Mouse (Mus musculus) urinary bladder, postnatal 25 days (tissue): Measurements from ENCODE around the gene Slc6a20b.
"Not testable (repeated sequence)": the region's sequence is repeated elsewhere in the genome, so short reads cannot be mapped to it uniquely, and the experiment has no call there.

ENCODE experiments used
- DNase-seq: peaks from one replicate; pipeline ENCODE4 v3.0.0; 2022; ENCODE audit warnings: low spot score

Slc6a20b gene

DNA sequence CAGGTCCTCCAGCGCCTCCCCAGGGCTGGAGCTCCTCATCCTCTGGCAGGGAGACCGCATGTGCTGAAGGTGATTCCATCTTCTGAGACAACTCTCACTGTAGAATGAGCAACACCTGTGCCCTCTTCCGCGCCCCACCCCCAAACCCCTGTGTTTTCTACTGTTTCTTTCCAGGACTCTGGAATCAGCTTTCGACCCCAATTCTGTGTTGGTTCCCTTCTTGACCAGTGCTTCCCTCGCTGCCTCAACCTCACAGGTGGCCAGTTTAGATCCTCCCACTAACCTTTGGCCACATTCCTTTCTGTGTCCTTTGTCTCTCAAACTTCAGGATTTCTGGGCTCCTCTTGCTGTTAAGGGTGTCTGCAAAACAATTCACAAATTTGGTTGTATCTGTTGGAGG is at the start of gene Slc6a20b:
Gene Slc6a20b, minus strand, starts transcription at position 285 of the 400 bp plus-strand sequence.
- no peak for DNase-seq

DNA sequence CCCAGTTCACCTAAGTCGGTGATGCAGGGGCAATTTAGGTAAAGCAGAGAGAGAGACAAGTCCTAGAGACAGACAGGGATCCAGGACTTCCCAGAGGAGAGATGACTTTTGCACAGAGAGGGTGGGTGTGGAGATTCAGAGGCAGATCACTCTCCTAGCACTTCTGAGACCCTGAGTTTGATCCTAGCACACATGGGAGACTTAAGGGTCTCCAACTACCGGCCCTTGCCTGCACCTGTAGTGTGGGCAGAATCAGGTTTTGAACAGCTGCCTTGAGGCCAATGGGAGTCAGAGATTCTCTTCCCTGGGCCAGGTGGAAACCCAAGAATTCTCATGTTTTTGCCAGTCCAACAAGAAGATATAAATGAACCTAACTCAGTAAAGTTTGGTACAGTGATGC is 46.8 kb upstream of the Slc6a20b start:
- no peak for DNase-seq

DNA sequence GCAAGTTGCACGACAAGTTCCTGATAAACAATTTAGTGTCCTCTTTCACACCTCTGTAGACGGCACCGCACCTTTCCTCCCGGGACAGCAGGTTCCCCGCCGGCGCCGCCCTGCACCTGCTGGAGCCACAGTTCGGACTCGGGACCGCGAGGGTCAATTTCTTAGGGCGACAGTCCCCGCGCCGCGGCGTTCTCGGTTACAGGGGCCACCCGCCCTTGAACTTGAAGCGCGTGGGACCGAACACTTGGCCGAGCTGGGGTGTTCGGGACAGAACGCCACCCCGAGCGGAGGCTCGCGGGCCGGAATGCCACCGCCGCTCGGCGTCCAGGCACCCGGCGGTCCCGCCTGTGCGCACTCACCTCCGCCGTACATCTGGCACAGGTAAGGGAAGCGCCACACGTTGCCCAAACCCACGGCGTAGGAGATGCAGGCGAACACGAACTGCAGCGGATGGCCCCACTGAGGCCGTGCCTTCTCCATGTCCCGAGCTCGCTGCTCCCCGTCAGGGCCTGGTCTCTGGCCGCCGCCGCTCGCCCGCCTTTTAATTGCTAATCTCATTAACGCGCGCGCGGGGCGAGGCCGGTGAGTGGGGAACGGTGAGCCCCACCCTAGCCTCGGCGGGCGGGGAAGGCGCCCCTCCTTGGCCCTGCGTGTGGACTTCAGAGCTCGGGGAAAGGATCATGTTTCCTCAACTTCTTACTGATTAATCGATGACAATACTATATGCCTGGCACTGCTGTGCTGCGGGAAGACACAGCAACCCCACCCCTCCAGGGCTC is 46.2 kb upstream of the Slc6a20b start, which contains the start of the genes Ccr9 and Slc6a20a:
Gene Ccr9, plus strand, starts transcription at position 113 of the 779 bp plus-strand sequence.
Gene Slc6a20a, minus strand, starts transcription at position 559 of the 779 bp plus-strand sequence.
- DNase-seq = peak; percentile 7

DNA sequence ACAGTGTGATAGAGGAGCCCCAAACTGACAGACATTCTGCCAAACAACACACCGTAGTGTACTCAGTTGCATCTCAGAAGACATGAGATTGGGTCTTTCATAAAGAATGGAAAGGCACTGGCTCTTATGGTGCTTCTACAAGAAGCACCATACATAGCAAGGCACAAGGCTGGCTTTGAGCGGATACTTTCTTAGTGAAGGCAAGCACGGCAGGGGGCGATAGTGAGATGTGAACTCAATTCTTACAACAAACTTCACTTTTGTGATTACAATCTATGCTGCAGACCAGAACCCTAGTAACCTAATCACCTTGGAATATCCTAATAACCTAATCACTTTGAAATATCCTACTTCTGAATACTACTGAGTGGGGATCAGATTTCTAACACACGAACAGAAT is 33.3 kb upstream of the Slc6a20b start:
- DNase-seq = peak; percentile 17

DNA sequence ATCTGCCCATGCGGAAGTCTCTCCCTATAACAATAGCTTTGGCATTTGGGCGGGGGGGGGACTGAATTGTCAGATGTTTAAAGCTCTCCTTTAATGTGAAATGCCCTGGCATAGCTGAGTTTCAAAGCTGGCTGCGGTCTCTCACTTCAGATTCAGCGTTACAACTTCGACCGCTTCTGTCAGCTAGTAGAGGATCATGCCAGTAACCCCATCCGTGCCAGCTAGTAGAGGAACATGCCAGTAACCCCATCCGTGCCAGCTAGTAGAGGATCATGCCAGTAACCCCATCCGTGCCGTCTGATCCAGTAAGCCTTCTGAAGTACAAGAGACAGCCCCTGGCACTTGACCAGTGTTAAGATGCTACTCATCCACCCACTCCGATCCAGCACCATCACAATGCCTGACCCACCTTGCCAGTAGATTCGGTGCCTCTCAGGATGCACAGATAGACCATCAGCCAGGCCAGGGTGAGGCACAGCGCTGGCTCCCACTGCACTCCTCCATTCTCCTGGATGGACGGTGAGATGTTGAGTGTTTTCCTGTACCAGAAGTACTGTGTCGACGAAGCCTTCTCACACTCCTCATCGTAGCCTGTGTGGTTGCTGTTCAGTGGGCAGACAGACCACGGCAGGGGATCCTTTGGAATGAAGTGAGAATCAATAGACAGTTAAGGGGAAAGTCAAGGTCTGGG is 27.8 kb upstream of the Slc6a20b start:
- DNase-seq = not testable (repeated sequence)

DNA sequence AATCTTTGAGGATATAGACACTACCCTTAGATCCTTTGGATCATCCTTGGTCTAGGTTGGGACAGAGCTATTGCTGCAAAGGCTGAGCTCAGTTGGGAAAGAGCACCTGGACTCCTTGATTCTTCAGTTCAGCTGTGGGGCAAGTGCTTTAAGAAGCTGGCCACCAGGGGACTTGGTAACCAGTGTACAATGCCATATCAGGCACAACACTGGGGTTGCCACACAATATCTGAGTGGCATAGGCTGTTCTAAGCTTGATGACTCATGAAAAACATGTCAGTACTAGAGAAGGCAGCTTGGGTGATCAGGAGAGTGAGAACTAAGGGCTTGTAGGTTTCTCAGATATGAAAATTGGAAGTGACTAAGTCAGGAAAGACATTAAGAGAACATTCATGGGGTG is 26.6 kb upstream of the Slc6a20b start:
- DNase-seq = peak; percentile 15

DNA sequence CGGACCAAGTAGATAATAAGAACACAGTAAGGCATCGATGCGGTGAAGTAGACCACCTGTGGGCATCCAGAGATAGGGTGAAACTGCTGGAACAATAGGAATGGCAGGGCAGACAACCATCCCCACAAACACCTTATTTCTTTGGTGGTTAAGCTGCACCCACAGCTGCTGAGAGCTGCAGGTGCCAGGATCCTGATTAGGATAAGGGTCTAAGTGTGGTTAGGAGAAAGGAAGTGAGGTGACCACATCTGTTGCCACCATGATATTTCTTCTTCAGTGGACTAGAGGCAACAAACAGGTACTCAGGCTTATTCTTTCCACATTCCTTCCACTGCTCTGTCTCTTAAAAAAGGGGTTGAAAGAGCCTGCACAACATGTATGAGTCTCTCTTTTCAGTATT is 25.1 kb upstream of the Slc6a20b start:
- DNase-seq = no peak

DNA sequence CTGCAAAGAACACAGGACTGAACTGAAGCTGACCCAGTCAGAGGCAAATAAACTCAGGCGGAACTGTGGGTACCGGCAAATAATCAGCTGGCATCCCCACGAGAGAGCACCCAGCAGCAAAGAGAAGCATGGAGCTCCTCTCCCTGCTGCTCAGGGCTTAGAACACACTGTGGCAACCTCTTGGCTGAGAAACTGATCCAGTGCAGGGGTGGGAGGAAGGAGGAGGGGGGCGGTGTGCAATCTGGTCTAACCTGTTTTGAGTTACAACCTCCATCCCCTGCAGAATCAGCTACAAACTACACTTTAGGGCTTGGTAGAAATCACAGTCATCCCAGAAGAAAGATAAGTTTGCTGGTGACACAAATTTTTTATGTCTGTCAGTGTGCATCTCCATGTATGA is 19.0 kb upstream of the Slc6a20b start:
- DNase-seq = peak; percentile 6

DNA sequence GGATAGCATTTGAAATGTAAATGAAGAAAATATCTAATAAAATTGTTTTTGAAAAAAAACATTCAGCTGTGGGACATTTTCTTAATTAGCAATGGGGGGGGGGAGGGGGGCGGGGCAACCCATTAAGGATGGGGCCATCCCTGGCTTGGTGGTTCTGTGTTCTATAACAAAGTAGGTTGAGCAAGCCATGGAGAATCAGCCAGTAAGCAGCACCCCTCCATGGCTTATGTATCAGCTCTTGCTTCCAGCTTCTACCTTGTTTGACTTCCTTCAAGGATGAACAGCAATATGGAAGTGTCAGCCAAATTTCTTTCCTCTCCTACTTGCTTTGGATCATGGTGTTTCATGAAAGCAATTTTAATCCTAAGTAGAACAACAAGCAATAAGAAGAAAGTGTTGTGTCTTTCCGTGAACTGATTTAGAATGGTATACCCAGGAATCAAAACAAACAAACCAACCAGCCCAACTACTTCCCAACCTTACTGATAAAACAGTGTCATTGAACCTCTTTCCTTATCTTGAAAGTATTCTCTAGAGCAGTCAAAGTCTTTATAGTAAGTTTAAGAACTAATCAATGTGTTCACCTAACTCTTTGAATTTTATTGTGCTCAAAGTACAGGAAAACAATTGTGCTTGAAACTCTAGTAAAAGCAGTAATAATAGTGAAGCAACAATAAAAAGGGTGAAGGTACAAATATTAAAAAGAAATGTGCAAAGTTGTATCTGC is 17.6 kb upstream of the Slc6a20b start:
- no peak for DNase-seq

DNA sequence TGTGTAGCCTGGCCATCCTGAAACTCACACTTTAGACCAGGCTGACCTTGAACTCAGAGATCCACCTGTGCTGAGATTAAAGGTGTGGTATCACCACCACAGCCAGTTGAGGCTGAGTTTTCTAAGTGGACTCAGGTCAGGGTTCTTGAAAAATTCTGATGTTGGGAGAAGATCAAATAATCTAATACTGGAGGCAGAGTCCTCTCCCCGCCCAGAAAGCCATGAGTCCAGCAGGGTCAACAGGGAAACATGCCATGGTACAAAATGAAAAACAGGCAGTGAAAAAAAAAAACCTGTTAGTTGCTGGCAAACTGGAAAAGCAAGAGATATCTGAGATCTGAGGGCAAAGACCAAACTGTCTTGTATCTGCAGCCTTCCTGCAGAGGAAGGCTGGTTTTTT is 7.7 kb upstream of the Slc6a20b start:
- no peak for DNase-seq

DNA sequence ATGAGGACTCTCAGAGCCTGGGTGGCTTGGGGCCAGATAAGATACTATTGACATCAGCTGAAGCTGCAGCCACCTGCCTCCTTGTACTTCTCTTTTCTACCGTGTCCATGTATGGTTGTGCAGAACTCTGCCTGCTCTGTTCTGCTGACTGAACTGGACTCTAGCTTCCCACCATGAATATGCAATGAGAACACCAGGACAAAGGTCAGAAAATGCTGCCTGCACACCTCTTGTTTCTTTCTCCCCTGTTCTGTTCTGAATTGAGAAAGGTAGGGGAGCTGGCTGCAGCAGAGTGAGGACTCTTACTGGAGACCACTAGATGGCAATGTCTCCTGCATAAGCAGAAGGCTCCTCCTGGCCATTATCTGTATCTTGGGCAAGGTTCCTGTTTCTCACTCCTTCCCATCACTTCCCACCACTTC is 6.3 kb upstream of the Slc6a20b start:
- DNase-seq = no peak

DNA sequence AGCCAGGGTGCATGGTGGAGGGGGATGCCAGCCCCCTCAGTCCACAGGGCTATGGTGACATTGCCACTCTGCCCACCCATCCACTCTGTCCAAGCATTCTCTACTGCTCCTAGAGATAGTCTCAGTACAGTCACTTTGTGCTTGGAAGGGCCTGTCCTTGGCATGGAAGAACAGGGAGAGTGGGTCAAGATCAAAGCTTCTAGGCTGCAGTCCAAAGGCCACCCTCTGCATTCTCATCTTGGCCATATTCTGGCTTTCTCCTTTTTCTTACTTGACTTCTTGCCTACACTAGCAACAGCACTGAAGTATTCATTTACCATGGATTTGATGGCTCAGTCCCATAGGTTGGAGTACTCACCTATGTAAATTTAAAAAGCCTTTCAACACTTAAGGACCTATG is 5.9 kb upstream of the Slc6a20b start:
- no peak for DNase-seq

DNA sequence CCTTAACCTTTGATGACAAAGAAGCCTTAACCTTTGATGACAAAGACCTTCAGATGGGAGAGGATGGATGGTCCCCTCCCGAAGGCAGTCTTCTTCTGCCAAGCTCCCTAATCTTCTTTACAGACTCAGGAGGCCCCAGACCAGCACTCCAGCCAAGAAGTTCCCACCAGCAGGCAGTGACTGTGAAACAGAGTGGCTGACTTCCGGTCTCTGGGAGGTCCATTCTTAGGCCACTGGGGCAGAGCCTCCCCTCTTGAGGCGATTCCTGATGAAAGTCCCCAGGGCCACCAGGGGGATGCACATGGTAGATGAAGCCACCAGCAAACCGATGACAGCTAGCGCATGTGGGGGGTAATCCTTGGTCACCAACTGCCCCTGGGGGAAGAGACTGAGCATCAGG is 4.4 kb upstream of the Slc6a20b start:
- DNase-seq = no peak

DNA sequence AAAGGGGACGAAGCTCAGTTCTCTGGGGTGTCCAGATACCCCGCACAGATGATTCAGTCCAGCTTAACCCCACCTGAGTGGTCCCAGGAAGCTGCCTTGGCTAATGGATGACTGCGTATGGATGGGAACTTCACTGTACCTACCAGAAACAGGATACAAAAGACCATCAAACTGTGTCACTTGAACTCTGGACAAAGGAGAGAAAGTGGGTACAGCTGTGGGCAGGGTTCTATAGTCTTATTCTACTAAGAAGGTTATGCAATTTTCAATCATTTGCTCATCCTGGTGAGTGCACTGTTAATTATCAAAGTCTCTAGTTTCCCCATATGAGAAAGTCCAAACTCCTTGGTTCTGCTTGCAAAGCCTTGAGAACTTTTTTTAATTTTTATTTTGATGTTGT is 628 bp upstream of the Slc6a20b start:
- no peak for DNase-seq

DNA sequence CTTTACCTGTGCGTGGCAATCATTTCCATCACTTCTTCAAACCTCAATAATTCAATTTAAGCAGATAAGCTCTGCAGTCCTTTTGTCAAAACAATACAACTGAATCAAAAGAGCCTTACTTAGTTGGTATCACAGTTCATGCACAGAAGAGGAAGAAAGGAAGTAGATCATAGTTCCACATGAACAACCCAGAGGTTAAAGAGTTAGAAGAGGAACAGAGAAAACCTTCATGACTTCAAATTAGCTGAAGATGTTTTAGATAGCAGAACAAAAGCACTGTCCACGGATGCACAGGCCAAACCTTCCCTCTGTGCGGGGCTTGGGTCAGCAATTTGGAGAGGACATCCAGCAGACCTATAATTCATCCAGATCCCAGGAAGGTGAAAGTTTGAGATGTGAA is 699 bp downstream of the Slc6a20b start:
- DNase-seq = no peak

DNA sequence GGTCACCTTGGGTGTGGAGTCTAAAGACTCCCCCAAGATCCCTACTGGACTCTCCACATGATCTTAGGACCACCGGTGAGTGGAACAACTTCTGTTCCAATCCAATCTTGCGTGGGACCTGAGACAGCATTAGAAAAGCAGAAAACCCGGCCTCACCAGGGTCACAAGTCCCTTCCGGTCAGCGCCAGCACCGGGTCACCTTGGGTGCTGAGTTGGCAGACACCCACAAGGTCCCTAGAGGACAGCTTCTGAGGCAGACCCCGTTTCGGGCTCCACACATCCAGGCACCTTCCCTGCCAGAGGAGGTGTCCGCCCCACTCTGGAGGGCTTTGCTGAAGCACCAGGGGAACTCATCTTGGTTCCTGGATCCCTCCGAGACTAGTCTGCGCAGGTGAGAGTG is 6.5 kb downstream of the Slc6a20b start:
- no peak for DNase-seq

DNA sequence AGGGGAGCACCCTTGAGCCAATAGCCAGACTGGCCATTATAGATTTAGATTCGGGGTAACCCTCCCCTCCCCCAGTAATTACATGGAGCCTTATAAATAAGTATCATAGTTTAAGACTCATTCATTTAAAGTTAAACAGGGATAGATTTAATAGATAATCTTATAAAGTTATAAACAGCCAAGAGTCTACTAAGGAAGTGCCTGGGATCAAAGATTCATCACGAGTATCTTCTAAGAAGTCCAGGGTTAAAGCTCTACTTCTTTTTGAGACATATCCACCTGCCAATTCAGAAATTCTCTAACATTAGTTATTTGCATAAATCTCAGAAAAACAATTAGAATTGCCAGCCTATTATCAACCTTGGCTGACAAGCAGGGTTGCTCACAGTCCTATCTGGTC is 7.6 kb downstream of the Slc6a20b start:
- no peak for DNase-seq

DNA sequence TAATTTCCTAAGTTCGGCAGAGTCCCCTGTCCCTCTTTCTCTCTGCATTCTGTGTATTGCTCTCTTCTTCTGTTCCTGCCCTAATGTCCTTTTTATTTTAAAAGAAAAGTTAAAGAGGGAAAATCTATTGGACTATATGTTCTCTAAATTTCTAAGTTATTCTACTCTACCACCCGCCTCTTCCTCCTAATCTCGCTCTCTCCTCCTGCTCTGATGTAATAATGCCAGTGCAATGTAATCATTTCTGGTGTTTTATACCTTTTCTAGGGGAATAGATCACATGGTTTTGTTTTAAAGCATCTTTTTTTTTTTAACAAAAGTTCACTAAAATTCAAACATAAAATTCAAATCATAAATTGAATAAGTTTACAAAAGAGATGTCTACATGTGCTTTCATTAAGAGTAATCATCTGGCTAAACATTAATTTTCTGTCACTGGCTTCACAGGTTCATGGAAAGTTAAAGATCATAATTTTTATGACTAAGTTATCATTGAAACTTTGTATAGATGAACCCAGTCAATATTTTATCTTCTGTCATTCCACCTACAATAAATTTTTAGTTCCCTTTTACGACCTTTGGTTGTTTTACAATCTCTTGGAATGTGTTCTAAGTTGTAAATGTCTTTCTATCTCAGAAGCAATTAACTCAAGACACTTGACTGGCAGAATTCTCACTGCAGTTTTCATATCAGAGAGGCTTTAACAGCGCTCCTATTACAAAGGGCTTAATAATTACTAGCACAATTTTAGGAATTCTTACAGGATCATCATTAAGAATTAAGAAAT is 11.9 kb downstream of the Slc6a20b start:
- no peak for DNase-seq

DNA sequence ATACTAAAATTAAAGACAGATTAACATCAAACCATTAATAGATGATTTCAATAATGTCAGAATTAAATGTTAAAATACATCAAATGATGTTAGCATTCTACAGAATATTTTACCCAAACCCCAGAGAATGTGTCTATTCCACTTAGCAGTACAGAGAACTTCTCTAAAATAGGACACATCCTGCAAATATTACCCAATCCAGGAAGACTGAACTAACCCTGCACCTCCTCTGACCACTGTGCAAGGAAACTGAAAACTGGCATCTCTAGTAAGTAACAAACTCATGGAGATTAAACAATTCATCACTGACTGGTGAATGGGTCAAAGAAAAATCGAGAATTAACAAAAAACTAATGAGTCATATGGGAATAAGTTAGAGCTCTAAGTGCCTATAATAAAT is 30.8 kb downstream of the Slc6a20b start:
- DNase-seq = no peak

DNA sequence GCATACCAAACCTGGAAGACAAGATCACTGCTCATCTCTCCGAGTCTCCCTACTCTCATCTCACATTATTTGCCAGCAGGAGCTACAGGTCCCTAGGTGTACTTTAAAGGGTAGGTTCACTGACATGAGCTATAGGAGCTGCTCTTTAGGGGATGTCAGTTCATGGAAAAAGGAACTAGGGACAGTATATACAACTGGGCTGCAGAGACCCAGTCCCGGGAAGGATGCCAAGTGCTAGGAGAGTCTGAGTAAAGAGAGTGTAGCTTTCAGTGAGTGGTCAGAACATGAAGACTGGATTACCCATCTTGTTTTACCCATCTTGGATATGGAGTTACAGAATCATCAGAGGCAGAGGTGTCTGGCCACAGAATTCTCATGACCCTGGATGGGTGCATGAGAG is 35.0 kb downstream of the Slc6a20b start:
- no peak for DNase-seq

DNA sequence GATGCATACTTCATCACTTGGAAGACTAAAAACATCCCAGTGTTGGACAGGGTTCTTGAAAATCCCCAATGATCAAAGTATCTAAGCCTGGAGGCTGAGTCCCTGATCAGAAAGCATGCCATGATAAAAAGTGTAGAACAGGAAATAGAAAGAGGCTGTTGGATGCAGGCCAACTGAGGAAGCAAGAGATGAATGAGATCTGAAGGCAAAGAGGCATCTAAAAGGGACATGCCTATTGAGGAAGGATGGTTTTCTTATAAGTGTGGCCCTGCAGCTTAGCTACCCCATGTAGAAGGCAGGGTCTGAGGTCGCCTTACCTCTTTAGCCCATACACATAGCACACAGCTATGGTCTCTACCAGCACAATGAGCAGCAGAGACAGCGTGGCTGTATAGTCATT is 35.5 kb downstream of the Slc6a20b start:
- DNase-seq = no peak

DNA sequence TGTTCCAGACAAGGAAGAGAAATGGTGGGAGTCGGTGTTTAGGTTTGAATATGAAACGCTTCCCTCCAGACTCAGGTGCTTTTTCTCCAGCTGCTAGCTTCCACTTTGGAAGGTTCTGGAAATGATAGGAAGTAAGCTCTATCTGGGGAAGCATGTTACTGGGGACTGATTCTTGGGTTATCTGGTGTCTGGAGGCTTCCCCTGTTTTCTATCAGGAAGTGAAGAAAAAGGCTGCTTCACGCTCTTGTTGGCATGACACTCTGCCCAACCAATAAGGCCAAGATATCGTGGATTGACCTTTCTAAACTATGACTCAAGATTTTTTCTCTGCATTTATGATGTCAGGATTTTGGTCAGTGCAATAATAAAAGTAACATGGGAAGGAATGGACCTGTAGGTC is 37.2 kb downstream of the Slc6a20b start:
- no peak for DNase-seq
